Mouse (Mus musculus) cortical plate, adult 2 months (tissue): ENCODE measurements at regions not wholly inside any gene's neighbourhood (a gene's known extent, or its start where the extent isn't known, plus 50 kb on each side); places are given as distances from the start of the nearest gene placed in this dataset.

Experiments used
- CTCF ChIP-seq: fragments of 200-500 bp; IDR thresholded peaks from 2 replicates; pipeline ENCODE4 v1.5.1; 2011; ENCODE audit warnings: mild to moderate bottlenecking, control low read depth, low read length; ENCODE audit not compliant: insufficient read depth; ENCODE audit errors: extremely low read depth
- POLR2A ChIP-seq: fragments of 200-500 bp; IDR thresholded peaks from 2 replicates; pipeline ENCODE4 v1.6.1; 2011; ENCODE audit warnings: mild to moderate bottlenecking, low read length, control low read depth; ENCODE audit not compliant: insufficient read depth; ENCODE audit errors: extremely low read depth

- TF ChIP-seq CTCF (no peak), POLR2A (no peak)
Measured at GRCm38 (mm10) chr8:26301961-26302360, 182.6 kb downstream of the Gm45692 start.
